Mouse (Mus musculus) heart, adult 8-10 months (tissue): ENCODE results near the gene Lrig2. TPM values are rescaled to one million over a fixed set of nuclear protein-coding genes. Genes with fewer than 3 reads are reported as not detected.
"Not testable (repeated sequence)": the region's sequence is repeated elsewhere in the genome, so short reads cannot be mapped to it uniquely, and the experiment has no call there.

Source experiments
- DNase-seq: peaks from one replicate; pipeline ENCODE4 v3.0.0; 2022; ENCODE audit warnings: low spot score
- total RNA-seq, 4 experiments: library from RNA; stranded (reverse); gene quantifications; 2 replicates each; pipeline ENCODE4 v1.2.4; 2022

Gene Lrig2
- total RNA-seq, 4 experiments from 2014 or later: 8.8 to 11.3 (median 9.4) TPM

DNA sequence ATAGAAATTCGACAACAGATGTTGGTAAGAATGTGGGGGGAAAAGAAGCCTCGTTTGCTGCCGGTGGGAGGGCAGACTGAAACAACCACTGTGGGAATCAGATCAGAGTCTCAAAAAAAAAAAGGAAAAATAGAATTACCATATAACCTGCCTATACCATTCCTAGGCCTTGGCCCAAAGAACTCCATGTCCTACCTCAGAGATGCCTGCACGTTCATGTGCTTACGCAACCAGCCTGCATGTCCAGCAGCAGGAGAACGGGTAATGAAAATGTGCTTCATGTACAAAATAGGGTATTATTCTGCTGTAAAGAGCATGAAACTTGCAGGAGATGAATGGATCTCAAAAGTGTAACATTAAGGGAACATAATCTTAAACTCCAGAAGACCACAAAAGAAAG, 79.1 kb downstream of the Lrig2 start:
- no peak for DNase-seq

DNA sequence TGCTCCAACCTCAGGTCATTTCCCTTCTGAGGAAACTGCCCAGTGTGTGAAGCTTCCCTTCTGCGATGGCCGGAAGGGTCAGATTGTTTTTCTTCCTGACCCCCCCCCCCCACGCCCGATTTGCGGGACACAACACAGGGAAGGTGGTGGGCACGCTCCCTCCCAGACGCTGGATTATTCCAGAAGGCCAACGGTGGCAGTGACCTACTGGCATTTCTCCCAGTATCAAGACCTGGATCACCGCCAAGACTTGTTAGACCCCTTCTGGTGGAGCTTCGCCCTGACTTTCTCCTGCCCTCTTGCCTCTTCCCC, 79.9 kb downstream of the Lrig2 start:
- peak; percentile 55 for DNase-seq

DNA sequence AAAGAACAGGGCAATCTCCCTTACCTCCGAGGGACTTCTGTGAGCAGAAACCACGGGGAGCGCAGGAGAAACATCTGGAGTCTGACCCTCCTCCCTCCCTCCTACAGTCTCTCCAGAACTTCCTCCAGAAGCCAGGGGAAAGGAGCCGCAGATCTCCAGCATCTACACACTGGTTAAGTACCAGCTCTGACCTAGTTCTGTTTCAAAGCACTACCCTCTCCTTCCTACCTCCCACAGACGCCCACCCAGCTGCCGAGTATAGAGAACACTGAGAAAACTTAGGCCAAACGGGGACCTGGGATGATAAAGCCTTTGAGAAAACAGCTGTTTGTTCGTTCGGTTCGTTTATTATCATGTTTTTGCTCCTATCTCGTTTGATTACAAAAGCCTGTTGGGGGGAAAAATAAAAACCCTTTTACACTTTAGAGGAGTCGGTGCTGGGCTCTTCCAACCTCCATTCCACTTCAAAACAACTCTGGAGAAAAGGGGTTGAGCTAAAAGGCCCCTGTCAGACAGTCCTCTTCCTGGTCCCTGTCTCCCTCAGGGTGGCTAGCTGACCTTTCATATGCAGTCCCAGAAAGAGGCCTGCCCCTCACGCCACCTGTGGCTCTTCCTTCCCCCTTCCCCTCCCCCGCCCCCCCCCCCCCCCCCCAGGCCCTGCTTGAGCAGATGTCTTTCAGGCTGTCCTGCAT, 80.4 kb downstream of the Lrig2 start:
- peak; percentile 27 for DNase-seq

DNA sequence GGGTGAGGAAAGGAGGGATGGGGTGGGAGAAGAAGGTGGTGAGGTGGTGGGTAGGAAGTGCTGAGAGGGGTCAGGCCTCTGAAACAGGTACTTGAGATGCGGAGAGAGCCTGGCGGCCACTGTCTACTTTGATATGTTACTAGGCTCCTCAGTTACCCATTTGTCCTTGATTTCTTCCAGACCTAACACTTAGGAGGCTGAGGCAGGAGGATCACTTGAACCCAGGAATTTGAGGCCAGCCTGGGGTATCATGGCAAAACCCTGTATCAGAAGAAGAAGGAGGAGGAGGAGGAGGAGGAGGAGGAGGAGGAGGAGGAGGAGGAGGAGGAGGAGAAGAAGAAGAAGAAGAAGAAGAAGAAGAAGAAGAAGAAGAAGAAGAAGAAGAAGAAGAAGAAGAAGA, 84.4 kb downstream of the Lrig2 start:
- DNase-seq: not testable (repeated sequence)

DNA sequence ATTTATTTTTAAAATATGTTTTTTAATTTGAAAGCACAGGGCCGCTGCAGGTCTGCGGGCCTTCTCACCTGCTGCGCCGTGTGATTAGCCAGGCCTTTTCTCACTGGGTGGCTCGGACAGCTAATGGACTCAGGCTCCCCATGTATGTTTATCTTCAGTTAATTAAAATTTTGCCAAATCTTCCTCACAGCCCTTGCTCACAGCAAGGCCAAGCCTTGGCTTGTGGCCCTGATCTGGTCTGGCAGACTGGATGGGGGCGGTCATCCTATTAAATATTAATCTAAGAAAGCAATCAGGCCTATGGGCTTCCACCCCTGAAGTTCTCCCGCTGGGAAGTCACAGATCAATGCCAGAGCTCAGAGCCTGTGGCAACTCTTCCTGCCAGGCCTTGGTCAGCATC, 87.4 kb downstream of the Lrig2 start:
- DNase-seq: no peak

DNA sequence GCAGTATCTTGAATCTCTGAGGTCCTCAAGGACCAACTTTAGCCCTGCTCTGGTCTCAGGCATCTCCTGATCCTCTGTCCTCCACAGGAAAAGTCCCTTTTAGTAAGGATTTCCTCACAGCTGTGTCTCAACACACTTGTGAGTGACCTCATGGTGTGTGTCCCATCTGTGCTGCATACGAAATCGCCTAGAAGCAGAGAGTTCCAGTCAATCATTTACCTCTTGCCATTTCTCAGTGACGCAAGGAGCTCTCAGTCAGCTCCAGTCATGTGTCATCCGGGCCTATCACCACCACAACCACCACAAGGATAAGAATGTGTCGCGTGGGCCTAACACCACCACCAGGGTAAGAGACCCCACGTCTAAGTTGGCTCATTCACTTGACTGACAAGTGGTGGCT, 90.8 kb downstream of the Lrig2 start:
- DNase-seq: no peak

DNA sequence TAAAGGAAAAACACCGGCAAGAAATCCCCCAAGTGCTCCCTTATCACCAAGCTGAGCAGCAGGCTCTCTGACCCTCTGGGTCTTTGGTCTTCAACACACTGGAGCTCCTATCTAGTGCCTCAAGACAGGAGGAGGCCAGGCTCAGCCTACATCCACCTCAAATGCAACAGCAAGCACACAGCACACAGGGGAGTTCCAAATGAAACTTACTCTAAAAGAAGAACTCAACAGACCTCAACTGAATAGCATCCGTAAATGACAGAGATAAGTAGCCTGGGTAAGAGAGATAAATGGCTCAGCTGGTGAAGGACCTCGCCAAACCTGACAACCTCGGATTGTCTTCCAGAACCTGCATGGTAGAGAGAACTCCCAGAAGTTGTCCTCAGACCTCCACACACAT, 91.7 kb downstream of the Lrig2 start:
- DNase-seq: no peak

DNA sequence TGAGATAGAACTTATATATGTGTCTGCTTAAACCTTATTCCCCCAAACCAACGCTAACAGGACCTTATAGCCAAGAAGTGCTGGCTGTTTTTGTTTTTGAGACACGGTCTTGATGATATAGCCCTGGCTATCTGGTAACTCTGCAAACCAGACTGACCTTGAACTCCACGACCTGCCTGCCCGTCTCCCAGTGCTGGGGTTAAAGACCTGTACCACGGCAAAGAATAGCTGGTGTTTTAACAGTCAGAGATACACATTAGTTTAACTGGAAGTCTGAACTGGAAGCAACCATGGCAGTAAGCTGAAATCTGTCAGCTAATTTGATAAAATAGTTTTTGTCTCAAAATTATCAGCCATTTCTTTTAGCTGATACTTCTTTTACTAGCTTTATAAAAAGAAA, 94.9 kb downstream of the Lrig2 start:
- DNase-seq: no peak

DNA sequence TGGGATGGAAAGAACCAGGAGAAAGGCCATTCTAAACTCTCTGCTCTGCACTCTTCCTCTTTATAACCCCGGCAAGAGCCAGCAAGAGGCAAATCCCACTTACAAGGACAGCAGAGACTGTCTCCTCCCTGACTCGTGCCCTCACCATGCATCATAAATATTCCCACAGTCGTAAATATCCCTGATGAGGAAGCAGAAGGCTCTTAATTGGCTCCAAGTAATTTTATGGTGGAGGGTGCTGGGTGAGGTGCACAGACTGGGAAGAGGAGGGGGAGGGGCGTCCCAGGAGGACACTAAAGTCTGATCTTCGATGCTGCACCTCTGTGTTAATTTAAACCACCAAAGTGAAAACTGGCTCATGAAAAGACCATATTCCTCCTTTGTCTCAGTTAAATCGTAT, 99.2 kb downstream of the Lrig2 start:
- no peak for DNase-seq

DNA sequence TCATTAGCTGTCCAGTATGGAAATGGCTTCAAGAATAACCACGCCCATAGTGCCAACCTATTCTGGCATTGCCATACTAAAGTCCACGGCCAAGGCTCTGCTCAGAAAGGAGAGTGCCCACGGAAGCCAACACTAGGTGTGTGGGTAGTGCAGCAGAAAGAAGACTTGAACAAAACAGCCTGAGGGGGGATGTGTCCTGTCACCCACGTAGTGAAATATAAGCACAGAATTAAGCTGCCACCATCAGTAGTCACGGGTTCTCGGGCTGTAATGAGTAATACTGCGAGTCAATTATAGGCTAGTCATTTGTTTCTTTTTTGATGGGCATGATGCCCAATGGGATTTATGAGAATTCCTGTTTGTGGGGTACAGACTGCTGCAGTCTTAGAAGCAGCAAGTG, 104.2 kb downstream of the Lrig2 start:
- DNase-seq: no peak

DNA sequence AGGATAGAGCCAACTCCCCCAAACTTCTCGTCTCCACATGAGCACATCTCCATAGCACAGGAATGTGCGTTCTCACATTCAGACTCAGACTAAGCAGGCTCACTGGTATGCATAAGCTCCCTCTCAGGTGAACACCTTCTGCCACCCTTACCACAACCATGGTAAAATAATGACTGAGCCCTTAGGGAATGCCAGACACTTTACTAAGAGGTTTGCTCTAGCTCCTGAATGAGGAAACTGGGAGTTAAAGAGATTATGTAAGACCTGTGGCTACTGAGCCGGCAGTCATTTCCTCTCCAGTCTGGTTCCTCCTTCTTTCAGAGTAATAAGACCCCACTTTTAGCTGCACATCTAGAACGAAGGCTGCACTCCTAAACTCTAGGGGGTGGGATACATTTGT, 108.1 kb downstream of the Lrig2 start:
- no peak for DNase-seq

DNA sequence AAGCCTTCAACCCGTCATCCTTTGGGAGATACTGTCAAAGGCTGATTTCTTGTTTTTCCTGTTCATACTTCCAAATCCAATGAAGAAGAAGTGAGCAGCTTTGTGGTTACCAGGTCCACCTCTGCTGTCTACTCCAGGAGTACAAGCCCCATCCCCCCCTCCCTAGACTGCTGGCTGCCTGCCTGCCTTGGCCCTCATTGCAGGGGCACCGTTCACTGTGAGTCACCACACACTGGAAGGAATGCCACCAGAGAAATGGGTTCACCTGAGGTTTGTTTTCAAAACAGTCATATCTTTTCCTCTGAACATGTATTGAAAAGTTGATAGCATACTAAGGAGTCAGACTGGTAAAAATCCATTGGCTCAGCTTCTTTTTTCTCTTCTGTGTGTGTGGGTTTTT, 110.5 kb downstream of the Lrig2 start:
- no peak for DNase-seq

DNA sequence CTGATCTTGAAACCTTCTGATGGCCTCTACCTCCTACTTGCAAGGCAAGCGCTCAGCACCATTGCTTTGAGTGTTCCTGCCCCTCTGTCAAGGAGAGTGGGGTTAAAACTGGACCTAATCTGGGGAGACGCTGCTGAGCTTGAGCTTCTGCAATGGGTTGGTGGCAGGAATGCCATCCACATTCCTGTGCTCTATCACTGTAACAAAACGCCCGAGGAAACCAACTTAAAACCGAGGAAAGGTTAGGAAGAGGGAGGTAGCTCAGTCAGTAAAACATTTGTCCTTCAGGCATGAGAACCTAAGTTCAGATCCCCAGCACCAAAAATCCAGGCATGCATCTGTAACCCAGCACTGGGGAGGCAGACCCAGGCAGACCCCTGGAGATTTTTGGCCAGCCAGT, 111.6 kb downstream of the Lrig2 start:
- DNase-seq: no peak

DNA sequence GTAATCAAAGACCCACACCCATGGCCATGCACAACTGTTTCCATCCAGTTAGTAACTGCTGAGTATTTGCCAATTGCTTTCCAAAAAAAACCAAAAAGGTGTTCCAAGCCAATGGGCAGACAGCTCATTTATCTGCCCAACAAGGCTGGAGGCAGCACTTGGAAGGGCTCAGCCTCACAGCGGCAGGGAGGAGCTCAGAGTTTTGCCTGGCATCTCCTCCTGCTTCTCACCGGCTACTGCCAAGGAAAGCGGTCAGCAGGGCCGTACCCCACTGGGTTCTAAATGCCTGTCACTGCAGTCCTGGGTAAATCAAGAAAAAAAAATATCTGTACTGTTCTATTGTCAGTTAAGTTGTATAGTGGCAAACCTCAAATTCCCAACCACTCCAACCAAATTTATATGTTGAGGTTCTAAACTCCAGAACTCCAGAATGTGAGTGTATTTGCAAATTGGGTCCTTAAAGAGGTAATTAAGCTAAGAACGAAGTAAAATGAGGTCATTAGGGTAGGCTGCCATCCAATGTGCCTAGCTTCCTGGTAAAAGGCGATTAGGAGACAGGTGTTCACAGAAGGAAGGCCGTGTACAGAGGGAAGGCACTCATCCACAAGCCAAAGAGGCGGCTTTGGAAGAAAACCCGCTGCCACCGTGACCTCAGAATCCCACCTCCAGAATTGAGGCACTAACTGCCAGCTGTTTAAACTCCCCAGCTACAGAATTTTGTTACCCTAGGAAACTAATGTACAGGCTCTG, 112.2 kb downstream of the Lrig2 start:
- no peak for DNase-seq

DNA sequence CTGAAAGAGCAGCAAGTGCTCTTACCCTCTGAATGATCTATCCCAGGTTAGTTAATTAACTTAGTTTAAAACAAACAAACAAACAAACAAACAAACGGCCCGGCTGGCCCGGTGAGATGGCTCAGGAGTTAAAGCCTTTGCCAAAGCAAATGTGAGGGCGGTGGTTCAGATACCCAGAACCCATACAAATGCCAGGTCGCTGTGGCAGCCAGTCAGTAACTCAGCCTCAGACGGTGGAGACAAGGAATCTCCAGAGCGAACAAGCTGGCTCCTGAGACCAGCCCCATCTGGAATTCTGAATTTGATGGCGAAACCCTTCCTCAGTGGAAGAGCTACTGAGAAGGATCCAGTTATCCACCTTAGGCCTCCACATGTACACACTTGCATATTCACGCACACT, 114.4 kb downstream of the Lrig2 start:
- no peak for DNase-seq

DNA sequence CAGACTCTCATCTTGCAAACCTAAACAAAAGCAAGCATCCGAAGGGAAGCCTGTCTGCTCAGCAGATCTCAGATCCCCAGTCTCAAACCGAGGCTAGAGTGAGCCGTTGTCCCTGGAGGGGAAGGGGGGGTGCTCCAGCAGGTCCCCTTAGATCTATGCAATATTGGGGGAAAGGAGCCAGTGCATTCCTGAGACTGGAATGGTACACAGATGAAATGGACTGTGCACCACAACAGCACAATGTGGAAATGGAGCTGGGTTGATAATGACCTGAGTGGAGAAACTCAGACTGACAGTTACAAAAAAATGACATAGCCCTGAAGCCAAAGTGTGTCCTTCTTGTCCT, 115.0 kb downstream of the Lrig2 start:
- no peak for DNase-seq

DNA sequence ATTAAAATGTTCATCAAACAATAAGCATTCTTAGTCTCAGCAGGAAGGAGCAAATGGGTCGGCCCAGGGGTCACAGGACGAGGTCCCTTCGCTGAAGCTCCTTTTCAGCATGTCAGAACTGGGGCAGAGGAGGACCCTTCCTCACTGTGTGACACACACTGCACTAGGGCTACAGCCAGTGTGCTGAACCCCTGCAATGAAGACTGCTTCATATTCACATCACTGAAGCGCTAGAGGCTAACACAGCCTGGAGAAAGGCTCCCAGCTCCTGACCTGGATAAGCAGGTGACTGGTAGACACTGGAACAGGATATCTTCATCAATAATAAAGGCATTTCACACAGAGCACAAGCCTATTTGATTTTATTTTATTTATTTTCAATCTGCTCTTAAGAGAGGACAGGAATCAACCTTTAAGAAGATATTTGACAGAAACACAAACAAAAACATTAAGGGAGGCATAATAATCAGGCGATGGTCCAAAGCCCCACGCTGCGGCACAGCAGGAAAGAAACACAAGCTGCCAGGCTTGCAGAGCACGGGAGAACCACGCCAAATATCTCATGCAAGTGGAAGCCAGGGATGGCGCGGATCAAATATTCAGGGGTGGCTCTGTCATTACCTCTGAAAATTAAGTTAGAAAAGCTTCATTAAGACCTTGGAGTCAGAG, 115.5 kb downstream of the Lrig2 start:
- no peak for DNase-seq

DNA sequence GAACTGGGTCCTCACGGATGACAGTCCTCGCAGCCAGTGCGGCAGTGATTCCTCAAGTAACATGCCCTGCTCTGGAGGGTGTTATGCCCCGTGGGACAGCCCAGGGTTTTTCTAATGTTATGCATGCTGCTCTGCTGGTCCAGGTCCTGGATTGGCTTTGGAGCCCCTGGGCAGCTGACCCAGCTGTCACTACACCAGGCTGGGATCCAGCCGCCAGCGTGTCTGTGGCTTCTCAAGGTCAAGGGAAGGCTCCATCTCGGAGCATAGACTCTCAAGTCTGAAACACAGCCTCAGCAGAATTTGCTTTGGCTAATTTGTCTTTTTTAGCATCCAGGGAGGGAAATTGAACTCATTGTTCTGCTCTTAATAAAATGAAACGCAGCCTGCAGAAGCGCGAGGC, 121.6 kb downstream of the Lrig2 start:
- no peak for DNase-seq

DNA sequence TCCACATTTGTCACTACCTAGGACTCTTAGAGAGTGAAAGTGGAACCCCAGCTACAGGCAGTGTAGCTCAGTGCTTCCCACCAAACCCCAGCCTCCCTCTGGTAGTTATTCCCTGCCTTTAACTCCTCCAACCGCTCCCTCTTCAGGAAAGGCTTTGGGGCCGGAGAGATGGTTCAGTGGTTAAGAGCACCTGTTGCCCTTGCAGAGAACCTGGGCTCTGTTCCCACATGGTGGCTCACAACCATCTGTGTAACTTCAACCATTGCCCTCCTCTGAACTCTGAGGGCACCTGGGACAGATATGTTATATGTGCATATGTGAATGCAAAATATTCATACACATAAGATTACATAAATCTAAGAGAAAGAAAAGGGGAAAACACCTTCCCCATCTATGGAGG, 122.3 kb downstream of the Lrig2 start:
- DNase-seq: no peak

DNA sequence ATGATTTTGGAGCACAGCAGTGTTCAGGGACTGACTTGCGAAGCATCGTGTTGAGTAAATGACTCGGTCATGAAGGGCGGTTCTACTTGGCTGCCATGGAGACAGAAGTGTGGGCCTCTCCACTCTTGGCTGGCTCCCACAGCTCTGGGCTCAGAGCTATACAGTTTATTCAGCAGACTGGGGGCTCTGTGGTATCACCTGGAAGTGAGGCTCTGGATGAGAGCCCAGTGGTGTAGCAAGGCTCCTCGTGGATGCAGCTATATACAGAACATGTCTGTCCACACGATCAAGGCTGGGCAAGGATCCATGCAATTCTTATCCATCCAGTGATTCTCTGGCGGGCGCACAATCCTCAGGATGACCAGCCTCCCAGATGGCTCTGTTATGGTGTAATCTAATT, 126.1 kb downstream of the Lrig2 start:
- DNase-seq: peak; percentile 60

DNA sequence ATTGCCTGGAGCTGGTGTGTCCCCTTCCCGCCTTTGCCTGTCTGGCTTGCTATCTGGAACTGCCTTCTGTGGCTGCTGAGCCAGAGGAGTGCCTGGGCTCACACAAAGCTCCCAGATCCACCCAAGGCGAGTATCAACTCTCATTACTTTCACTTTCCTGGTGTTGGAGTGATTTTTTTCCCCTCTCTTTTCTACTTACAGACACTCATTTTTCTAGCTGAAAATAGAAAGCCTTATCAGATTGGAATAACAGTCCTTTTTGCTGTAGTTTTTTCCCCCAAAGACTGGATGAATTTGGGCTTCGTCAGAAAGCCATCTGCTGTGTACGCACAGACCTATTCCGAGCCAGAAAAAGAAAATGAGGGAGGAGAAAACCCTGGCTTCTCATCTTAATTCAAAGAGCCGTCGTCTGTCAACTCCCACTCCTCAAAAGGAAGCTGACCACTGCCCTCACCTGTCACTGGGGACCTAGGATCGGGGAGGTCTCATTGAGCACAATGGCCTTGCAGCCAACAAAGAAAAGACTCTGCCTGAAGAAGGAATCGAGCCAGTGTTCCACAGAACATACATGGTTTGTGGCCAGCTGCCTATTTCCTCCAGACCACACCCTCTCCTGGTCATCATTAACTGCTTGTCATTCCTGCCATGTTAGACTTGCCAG, 127.9 kb downstream of the Lrig2 start:
- DNase-seq: peak; percentile 51

DNA sequence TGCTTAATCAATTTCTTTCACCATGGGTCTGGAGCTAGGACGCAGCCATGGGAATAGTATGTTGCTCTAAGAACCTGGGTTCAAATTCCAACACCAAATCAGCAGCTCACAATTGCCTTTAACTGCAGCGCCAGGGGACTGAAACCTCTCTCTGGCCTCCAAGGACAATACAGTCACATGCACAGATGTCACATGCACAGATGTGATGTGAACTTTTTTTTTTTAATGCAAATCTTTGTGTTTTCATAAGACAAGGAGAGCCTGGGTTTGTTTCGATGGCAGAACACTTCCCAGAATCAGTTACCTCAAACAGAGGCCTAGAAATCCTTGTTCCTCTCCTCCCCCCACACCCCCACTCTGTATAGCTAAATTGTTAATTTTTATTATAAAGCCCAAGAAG, 133.5 kb downstream of the Lrig2 start:
- no peak for DNase-seq

DNA sequence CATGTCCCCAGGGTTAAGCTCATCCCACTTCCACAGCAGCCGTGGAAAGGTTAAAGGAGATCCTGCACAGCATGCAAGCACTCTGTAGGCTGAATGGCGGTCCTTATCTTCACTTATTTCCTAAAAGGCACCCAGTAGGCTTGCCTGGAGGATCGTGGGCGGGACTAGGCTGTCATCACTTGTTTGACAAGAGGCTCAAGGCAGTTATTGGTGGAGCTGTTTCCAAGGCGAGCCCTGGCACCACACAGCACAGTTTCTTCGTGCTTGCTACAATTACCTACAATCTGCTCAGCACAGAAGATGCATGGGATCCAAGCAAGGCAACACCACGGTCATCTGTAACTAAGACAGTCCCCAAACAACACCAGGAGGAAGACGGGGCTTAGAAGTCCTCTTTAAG, 137.8 kb downstream of the Lrig2 start:
- no peak for DNase-seq
